Mouse (Mus musculus): Measurements from ENCODE around the gene Ccpg1.

Gene Ccpg1

DNA sequence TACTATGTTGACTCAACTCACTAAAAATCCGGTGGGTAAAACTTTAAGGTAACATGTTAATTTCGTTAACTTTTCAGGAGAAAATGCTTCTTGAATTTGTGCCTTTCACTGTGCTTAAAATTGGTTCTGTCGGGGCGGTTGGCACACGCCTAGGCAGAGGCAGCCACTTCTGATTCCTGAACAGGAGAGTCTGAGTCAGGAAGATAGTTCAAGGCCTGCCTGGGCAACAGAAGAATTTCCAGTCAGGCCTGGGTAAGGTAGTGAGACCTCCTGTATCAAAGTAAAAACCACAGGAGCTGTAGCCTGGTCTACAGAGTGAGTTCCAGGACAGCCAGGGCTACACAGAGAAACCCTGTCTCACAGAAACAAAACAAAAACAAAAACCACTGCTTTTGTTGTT is 7.3 kb downstream of the Ccpg1 start:
- in situ Hi-C loops (cut with MboI, MseI): no loop called here

DNA sequence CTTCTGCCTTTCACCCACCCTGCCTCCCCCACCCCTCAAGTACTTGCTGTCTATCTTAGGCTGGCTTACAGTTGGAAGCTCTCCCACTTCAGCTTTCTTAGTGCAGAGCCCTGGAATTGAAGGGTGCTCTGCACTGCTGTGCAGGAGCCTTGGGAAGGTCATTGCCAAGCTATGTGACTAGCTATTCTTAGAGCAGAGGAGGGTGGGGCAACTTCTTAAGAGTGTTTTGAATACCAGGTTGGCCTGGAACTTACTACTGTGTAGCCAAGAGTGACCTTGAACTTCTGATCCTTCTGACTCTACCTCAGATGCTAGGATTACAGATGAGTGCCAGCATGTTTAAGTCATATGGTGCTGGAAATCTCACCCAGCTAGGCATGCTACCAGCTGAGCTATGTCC is 10.9 kb downstream of the Ccpg1 start:
- in situ Hi-C loops (cut with MboI, MseI): no loop called here

DNA sequence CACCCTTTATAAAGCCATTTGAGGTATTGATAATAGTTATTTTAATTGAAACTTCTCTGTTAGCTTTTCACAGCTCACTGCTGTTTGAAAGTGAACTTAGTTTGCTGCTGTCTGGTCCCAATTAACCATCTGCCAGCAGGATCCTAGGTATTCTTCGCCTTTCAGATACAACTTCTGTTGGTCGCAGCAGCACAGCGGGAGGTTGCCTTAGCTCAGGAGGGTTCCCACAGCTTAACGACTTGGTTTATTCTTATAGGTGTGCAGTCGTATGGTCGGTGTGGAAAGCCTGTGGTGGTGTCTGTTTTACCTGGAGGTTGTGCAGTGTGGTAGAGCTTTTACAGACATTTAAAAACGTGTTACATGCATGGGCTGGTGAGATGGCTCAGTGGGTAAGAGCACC is 11.6 kb downstream of the Ccpg1 start:
- in situ Hi-C loops (cut with MboI, MseI): no loop called here

- in situ Hi-C loops (cut with MboI, MseI): no loop called here
Observed at GRCm38 (mm10) chr9:73000487-73000886, 15.3 kb downstream of the Ccpg1 start.

GRCm38 (mm10) chr9:73001314-73002011 is 16.2 kb downstream of the Ccpg1 start:
- in situ Hi-C loops (cut with MboI, MseI): no loop called here

DNA sequence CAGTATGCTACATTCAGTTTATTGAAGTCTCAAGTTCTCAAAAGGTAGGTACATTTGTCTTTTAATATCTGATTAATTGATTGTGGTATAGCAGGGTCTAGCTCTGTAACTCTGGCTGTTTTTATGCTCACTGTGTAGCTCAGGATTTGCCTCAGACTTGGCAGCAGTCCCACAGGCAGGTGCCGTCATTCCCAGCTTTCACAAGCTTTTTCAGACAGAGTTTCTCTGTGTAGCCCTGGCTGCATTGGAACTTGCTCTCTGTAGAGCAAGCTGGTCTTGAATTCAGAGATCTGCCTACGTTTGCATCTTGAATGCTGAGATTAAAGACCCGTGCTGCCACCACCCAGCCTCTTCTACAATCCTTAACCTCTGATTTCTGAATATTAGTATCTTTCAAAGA is 16.9 kb downstream of the Ccpg1 start:
- in situ Hi-C loops (cut with MboI, MseI): no loop called here

- in situ Hi-C loops (cut with MboI, MseI): no loop called here
Observed at GRCm38 (mm10) chr9:73004076-73004475, 18.8 kb downstream of the Ccpg1 start.

DNA sequence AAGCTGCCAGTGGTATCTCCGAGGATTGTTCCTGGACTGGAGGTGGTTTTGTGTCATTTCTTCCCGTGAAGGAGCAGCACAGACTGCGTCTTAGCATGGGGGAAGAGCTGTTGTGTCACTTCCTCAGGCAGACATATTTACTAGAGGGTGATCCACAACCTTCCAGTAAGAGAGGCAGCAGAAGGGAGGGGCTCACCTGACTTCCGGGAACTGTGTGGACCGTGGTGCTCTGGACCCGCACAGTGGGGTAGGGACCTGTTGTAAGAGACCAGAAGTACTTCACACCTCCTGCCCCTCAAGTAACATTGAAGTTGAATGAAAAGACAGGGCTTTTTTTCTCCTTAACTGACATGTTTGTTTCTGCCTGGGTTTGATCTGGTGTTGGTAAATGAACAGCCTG is 19.9 kb downstream of the Ccpg1 start:
- in situ Hi-C loops (cut with MboI, MseI): no loop called here

DNA sequence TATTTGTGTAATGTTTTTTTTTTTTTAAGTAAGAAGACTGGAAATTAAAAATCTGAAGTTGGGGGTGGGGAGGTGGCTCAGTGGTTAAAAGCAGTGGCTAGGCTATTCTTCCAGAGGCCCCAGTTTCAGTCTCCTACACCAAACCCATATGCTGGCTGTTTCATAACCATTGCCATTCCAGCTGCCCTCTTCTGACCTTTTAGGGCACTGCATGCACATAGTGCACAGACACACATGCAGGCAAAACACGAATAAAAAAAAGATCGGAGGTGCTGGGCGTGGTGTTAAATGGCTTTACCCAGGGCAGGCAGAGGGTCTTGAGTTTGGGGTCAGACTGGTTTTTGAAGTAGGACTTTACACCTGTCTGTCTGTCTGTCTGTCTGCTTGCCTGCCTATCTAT is 20.9 kb downstream of the Ccpg1 start:
- in situ Hi-C loops (cut with MboI, MseI): no loop called here

DNA sequence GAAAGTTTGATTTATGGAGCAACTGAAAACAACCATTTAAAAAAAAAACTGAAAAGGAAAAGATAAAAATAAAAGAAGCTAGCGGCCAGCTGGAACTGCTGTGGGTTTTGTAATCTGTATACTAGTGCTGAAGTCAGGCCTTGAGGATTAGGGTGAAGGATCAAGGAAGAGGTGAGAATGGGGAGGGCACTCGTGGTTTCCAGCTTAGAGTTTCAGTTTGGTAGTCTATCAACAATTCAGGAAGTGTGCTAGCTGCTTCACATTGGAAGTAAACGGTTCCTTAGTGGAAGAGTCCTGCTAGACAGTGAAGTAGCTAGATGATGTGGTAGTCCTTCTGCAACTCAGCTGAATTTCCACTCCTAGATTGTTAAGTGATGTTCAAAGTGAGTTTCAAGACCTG is 23.2 kb downstream of the Ccpg1 start:
- in situ Hi-C loops (cut with MboI, MseI): no loop called here

- in situ Hi-C loops (cut with MboI, MseI): no loop called here
Observed at GRCm38 (mm10) chr9:73012629-73013028, 27.4 kb downstream of the Ccpg1 start.

DNA sequence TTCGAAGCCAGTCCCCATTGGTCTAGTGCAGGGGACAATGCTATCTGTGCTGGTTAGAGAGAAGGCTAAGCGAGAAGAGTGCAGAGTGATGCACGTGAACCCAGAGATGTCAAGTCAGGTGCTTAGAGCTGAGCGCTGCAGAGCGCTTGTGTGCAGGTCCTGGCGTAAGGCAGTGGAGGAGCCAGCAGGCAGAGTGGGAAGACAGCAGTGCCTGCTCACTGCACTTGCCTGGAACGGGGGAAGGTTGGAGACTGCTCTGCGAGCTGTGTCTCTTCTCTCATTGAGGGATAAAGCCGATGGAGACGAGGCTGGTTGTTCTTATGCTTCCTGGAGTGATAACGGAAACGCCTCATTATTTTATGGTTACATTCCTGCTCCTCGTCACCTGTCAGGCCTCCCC is 29.5 kb downstream of the Ccpg1 start:
- in situ Hi-C loops (cut with MboI, MseI): no loop called here

DNA sequence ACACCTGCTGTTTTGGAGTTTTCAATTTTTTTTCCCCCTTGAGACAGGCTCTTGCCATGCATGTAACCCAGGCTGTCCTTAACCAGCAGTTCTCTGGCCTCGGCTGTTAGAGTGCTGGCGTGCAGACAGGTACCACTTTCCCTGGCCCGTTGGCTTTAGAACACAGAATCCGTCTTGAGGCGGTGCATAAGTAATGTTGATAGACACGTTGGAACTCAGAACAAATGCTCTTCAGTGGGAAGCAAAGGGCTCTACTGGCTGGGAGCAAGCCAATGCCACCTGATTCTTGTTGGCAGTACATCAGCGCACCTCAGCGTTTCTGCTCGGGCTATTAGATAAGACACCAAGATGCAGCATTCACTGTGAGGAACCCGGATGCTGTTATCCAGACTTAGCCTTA is 34.6 kb downstream of the Ccpg1 start:
- in situ Hi-C loops (cut with MboI, MseI): no loop called here

- in situ Hi-C loops (cut with MboI, MseI): no loop called here
Observed at GRCm38 (mm10) chr9:73020566-73021097, 35.4 kb downstream of the Ccpg1 start.

DNA sequence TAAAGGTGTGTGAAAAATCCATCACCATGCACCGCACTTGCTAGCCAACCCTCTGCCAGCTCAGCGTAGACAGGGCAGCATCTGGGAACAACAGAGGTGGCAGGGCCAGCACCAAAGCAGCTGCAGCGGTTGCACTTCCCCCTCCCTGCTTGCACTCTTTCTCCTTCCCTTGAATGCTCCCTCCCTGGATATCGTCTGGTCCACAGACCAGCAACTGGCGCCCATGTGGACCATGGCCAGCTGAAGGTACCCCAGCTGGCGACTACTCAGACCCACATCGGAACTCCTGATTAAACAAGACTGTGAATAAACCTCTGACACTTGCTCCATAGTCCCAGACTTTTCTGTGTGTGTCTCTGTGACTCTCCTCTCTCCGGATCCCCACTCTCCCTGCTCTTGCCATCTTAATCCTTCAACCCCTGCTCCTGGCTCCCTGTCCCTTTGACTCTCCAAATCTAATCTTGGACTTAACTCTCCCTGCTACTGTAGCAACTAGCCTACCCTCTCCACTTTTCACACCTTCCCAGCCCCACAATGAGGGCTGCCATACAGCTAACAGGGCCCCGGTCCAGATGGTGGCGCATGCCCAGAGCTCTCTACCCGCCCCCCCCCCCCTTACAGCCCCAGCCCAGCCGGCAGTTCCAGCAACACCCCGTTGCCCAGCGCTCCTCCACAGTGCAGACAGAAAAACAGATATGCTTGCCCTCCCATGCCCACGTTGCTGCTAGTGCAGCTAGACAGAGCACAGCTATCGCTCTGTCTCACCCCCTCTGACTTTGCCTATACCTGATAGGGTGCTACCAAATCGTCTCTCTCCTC is 40.8 kb downstream of the Ccpg1 start:
- in situ Hi-C loops (cut with MboI, MseI): no loop called here

- in situ Hi-C loops (cut with MboI, MseI): no loop called here
Observed at GRCm38 (mm10) chr9:73030443-73030842, 45.2 kb downstream of the Ccpg1 start.

DNA sequence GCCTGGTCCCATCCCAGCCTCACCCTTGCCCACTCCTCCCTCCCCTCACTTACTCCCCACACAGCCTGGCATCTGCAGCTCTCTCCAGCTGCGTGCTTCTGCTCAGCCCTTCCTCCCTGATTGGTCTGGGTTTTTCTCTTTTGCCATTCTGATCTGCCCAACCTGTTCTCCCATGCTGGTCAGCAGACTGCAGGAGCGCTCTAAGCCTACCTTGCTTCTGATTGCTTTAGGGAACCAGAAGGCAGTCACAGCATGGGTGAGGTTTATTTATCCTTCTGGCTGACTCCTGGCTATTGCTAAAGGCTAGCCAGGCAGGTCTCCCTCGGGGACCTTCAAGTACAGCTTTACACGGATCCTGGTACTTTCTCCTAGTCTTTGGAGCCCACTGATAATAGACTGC is 46.2 kb downstream of the Ccpg1 start:
- in situ Hi-C loops (cut with MboI, MseI): no loop called here

GRCm38 (mm10) chr9:73033406-73033805 is 48.2 kb downstream of the Ccpg1 start:
- in situ Hi-C loops (cut with MboI, MseI): no loop called here

DNA sequence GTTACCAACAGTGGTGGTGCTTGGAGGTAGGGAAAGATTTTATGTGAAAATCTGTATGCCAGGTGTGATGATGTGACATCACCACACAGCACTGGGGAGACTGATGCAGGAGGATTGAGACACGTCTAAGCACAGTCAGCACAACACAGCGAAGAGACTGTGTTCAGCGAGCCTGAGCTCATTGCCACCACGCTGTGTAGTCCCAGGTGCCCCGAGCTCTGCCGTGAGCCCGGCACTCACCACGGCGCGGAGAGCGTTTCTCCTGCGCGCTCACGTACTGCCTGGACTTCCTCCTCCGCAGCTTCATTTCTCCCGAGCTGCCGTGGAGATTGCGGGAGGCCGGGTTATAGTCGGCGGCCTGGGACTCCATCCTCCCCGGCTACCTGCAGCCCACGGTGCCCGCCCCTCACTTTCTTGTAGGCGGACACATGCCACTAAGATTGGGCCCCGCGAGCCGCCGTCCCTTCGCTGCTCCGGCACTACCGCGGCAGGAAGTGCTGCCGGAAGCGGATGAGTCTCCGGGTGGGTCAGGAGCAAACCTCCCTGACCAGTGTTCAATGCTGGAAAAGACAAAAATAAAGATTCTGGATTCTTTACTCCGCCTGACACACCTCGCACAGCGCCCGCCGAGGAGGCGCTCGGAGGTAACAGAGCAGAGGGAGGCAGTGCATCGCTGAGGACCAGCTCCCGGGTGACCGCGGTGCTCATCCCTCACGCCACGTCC is 54.2 kb downstream of the Ccpg1 start:
- in situ Hi-C loops (cut with MboI, MseI): no loop called here

DNA sequence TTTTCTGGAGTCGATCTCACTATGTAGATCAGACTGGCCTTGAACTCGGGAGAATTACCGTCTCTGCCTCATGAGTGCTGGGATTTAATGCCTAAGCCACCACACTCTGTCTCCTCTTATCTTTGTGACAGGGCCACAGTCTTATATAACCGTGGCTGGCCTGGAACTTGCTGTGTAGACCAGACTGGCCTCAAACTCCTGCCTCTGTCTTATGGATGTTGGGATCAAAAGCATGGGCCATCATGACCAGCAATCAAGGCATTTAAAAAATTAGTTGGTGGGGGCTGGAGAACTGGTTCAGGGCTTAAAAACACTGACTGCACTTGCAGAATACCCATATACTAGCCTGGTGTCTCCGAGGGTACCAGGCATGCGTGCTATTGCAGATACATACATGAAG is 54.9 kb downstream of the Ccpg1 start, which contains the start of gene Pigb:
Gene Pigb, minus strand, starts transcription at position 299 of the 400 bp plus-strand sequence.
- in situ Hi-C loops (cut with MboI, MseI): loop anchor here (5.0 kb wide), 2 partner anchors 47 to 52 kb away; no protein-coding TSS in a partner anchor

DNA sequence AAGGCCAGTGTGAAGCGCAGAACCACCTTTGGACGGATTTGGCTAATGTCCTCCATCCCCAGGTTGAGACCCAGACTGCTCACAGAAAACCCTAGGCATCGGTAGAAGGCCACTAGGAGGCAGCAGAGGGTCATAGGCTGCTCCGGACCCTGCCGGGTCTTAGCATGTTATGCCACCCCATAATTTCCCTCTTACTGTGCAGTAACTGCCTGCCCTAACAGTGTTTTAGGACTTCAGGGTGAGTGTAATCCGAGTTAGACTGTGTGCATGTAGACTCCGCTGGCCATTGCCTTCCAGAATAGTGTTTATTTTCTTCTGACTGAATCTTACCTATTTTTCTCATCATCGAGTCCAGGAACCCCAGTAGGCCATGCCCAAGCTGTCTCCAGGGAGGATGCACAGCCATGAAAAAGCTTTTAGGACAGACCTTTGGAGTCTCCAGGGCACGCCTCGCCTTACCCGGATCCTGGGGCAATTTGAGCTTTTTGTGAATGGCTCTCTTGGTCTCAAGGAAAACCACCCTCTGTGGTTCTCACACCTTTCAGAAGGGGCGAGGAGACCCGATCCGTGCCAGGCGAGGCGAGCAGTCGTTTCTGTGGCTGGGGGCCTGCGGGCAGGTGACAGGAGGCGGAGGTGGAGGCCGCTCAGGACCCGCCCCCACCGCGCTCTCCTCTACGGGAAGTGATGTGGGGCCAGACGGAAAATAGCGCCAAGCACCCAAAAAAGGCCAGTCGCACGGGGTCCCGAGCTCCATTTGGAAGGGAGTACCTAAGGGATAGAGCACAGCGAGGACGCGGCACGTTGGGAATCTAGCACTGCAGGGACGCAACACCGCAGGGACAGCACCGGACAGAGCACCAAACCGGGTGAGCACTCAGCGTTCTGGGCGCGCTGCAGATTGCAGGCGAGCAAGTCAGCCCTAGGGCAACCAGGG is 59.2 kb downstream of the Ccpg1 start, which contains the start of gene Rab27a:
Gene Rab27a, plus strand, starts transcription at position 709 of the 934 bp plus-strand sequence.
- in situ Hi-C loops (cut with MboI, MseI): loop anchor here (5.0 kb wide), 2 partner anchors 43 to 48 kb away; no protein-coding TSS in a partner anchor
